Mouse (Mus musculus) cerebellum, adult 8-10 months (tissue): Measurements from ENCODE around the gene Ccnd1.
A peak's percentile ranks its signal among the peaks of the same experiment; 100 is the strongest.

Source experiments
- DNase-seq: peaks from one replicate; pipeline ENCODE4 v3.0.0; 2022

Gene Ccnd1

GRCm38 (mm10) chr7:144938661-144939343 is 923 bp downstream of the Ccnd1 start:
- no peak for DNase-seq

GRCm38 (mm10) chr7:144937899-144938517 is 1.7 kb downstream of the Ccnd1 start:
- no peak for DNase-seq

GRCm38 (mm10) chr7:144937490-144937889 is 2.2 kb downstream of the Ccnd1 start:
- DNase-seq, result peak; percentile 88

GRCm38 (mm10) chr7:144936311-144936880 is 3.3 kb downstream of the Ccnd1 start:
- DNase-seq, result no peak

GRCm38 (mm10) chr7:144935563-144935962 is 4.2 kb downstream of the Ccnd1 start:
- peak; percentile 70 for DNase-seq

- DNase-seq, result no peak
Observed at GRCm38 (mm10) chr7:144934901-144935300, 4.8 kb downstream of the Ccnd1 start.

GRCm38 (mm10) chr7:144933796-144934195 is 5.9 kb downstream of the Ccnd1 start:
- DNase-seq, result no peak

GRCm38 (mm10) chr7:144933336-144933735 is 6.4 kb downstream of the Ccnd1 start:
- DNase-seq, result no peak

GRCm38 (mm10) chr7:144932389-144932937 is 7.3 kb downstream of the Ccnd1 start:
- no peak for DNase-seq

- no peak for DNase-seq
Observed at GRCm38 (mm10) chr7:144931778-144932177, 7.9 kb downstream of the Ccnd1 start.

- no peak for DNase-seq
Observed at GRCm38 (mm10) chr7:144929931-144930330, 9.8 kb downstream of the Ccnd1 start.

- DNase-seq, result no peak
Observed at GRCm38 (mm10) chr7:144929506-144929905, 10.2 kb downstream of the Ccnd1 start.

- no peak for DNase-seq
Observed at GRCm38 (mm10) chr7:144928889-144929210, 10.9 kb downstream of the Ccnd1 start.

- DNase-seq, result no peak
Observed at GRCm38 (mm10) chr7:144928009-144928888, 11.5 kb downstream of the Ccnd1 start.

- DNase-seq, result no peak
Observed at GRCm38 (mm10) chr7:144927591-144927990, 12.1 kb downstream of the Ccnd1 start.

GRCm38 (mm10) chr7:144918823-144919222 is 20.9 kb downstream of the Ccnd1 start:
- no peak for DNase-seq

- peak; percentile 89 for DNase-seq
Observed at GRCm38 (mm10) chr7:144914948-144915750, 24.6 kb downstream of the Ccnd1 start, which contains the start of gene LTO1. Gene LTO1 (plus strand): TSS chr7:144915100.

GRCm38 (mm10) chr7:144914296-144914947 is 25.3 kb downstream of the Ccnd1 start:
- no peak for DNase-seq

GRCm38 (mm10) chr7:144912897-144913296 is 26.8 kb downstream of the Ccnd1 start:
- peak; percentile 67 for DNase-seq

- no peak for DNase-seq
Observed at GRCm38 (mm10) chr7:144911121-144911520, 28.6 kb downstream of the Ccnd1 start.

- no peak for DNase-seq
Observed at GRCm38 (mm10) chr7:144908705-144909104, 31.0 kb downstream of the Ccnd1 start.

- DNase-seq, result no peak
Observed at GRCm38 (mm10) chr7:144907793-144908192, 31.9 kb downstream of the Ccnd1 start.
